Comparison of ENCODE assay signal across 13 mouse cellular contexts in the genomic region with DNA sequence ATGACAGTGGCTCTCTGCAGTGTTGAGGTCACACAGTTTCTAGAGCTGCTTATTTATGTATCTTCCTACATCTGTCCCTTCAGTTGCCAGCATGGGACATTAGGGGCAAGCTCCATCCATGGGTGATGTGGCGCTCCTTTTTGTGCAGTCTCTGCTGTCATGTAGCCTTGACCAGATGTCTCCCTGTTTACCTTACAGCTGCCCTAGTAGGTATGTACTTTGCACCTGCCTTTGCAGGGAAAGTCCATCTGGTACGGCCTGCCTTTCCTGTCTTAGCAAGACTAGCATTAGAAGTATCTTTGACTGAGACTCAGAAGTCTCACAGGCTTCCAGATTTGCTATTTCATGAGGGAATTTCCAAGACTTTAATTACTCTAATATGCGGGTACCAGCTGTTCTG.
"Had no signal": no experiment of that assay in that cellular context is flagged by ENCODE, and none has a peak within 500 bp of the region (broad histone marks: within the 10 kb centered on the region; RNA-seq: fewer than 3 reads in every experiment).

No protein-coding gene starts in this region.

- H3K4me1 ChIP-seq: limb, embryonic 15.5 days; lung, embryonic 15.5 days; neural tube, embryonic 13.5 days had no signal

- H3K9ac ChIP-seq: hindbrain, embryonic 13.5 days; limb, embryonic 15.5 days; lung, embryonic 15.5 days; neural tube, embryonic 13.5 days had no signal

- H3K9me3 ChIP-seq: hindbrain, embryonic 13.5 days; limb, embryonic 15.5 days; lung, embryonic 15.5 days; megakaryocyte, embryonic 14.5 days; neural tube, embryonic 13.5 days had no signal

- H3K4me2 ChIP-seq: hindbrain, embryonic 13.5 days; limb, embryonic 15.5 days; lung, embryonic 15.5 days; midbrain, embryonic 11.5 days; neural tube, embryonic 13.5 days had no signal

- DNase-seq: kidney, adult 8-10 months; layer of hippocampus, postnatal 36 days; lung, postnatal 14 days; thymus, adult 2 months; thymus, postnatal 25 days had no signal

- H3K27ac ChIP-seq: hindbrain, embryonic 13.5 days; limb, embryonic 15.5 days; lung, embryonic 15.5 days; macrophage; neural tube, embryonic 13.5 days had no signal

- H3K27me3 ChIP-seq: hindbrain, embryonic 13.5 days; limb, embryonic 15.5 days; lung, embryonic 15.5 days; megakaryocyte, embryonic 14.5 days; neural tube, embryonic 13.5 days had no signal

- H3K4me3 ChIP-seq: hindbrain, embryonic 13.5 days; limb, embryonic 15.5 days; lung, embryonic 15.5 days; megakaryocyte, embryonic 14.5 days; neural tube, embryonic 13.5 days had no signal

- ATAC-seq: midbrain, embryonic 16.5 days had no signal
